Mouse (Mus musculus): ENCODE results near the gene Col16a1.

DNA sequence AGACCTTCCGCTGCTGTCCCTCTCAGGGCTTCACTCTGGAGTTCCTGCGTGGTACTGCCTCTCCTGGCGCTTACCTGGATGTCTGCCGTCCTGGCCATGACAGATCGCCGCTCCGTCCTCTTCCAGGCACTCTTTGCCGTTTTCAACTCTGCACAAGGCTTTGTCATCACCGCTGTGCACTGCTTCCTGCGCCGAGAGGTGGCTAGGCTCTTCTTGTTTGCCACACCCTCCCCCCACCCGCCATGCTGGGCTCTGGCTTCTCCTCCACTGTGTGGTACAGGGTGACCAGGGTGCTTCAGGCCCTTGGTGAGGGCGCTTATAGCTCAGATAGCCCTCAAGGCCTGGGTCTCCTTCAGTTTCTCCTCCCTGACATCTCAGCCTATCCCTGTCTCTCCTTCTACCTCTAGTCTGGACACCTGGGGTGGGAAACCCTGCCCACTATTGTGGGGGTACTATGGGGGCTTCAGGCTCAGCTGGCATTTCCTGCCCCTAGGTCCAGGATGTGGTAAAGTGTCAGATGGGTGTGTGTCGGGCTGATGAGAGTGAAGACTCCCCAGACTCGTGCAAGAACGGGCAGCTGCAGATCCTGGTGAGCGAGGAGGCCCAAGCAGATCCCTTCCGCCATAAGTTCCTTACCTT, 30.5 kb upstream of the Col16a1 start:
- TF ChIP-seq CTCF (IDR thresholded peaks at IDR 0.05; ENCODE audit: low read depth): no peak
- no peak for TF ChIP-seq EP300 (IDR thresholded peaks at IDR 0.05; ENCODE audit: low read depth)
